Mouse (Mus musculus) small intestine, adult 2 months (tissue): ENCODE measurements around the gene Mfap1b. TPM values are rescaled to one million over a fixed set of nuclear protein-coding genes. Genes with fewer than 3 reads are reported as not detected.

Experiments used
- H3K27ac ChIP-seq: fragments of 200-500 bp; 2 replicates; pipeline ENCODE4 v1.5.1; 2012; ENCODE audit warnings: low read depth, low read length, control low read depth, inconsistent platforms; ENCODE audit not compliant: insufficient read depth
- H3K27me3 ChIP-seq: fragments of 200-500 bp; 2 replicates; pipeline ENCODE4 v1.6.1; 2012; ENCODE audit warnings: mild to moderate bottlenecking, moderate library complexity, low read length, inconsistent platforms; ENCODE audit not compliant: control insufficient read depth, insufficient read depth
- H3K36me3 ChIP-seq: fragments of 200-500 bp; 2 replicates; pipeline ENCODE4 v1.6.1; 2012; ENCODE audit warnings: mild to moderate bottlenecking, low read length, control low read depth, inconsistent platforms; ENCODE audit not compliant: control insufficient read depth, insufficient read depth
- H3K4me1 ChIP-seq: fragments of 200-500 bp; 2 replicates; pipeline ENCODE4 v1.6.1; 2012; ENCODE audit warnings: low read length, inconsistent platforms, mixed read lengths; ENCODE audit not compliant: control insufficient read depth, insufficient read depth, insufficient read length
- H3K4me3 ChIP-seq: fragments of 200-500 bp; 2 replicates; pipeline ENCODE4 v1.5.1; 2012; ENCODE audit warnings: low read depth, mild to moderate bottlenecking, control low read depth, inconsistent platforms, low read length, moderate library complexity
- CTCF ChIP-seq: fragments of 200-500 bp; IDR thresholded peaks from 2 replicates; pipeline ENCODE4 v1.5.1; 2012; ENCODE audit warnings: low read depth, mild to moderate bottlenecking, control low read depth, inconsistent platforms, low read length, moderate library complexity, mixed read lengths; ENCODE audit not compliant: insufficient replicate concordance, insufficient read length; ENCODE audit errors: extremely low read depth
- POLR2A ChIP-seq: fragments of 200-500 bp; IDR thresholded peaks from 2 replicates; pipeline ENCODE4 v1.6.1; 2012; ENCODE audit warnings: low read depth, mild to moderate bottlenecking, control low read depth, inconsistent platforms, low read length, moderate library complexity
- WGBS: fragments of 180-500 bp; shearing (Covaris S2); methylation state at CpG from one replicate; pipeline ENCODE4 v1.1.7; 2018; 5-methylcytosine and 5-hydroxymethylcytosine counted together
- polyA plus RNA-seq: library from polyadenylated mRNA; depleted of rRNA; stranded (reverse); fragments of >200 nt; gene quantifications from 2 replicates; pipeline ENCODE4 v1.2.3, GENCODE M21; 2012

Mfap1b gene
- polyA plus RNA-seq, 1 experiment: 0.66 TPM

DNA sequence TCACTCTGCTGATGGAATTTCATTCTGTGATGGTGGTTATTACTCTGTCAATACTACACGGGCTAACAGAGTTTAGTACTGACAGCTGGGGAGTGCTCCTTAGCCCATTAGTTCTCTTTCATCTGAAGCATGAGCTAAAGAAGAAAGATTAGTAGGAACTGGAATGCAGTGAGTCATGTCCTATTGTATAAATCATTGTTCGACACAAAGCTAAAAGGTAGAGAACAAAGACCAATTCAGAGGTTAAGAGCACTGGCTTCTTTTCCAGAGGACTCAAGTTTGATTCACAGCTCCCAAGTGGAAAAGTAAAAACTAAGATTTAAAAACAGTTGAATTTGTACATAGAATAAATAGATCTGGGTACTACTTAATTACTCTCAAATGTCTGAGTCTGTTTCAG, 13.8 kb downstream of the Mfap1b start:
- H3K4me1 ChIP-seq: no peaks in the 10 kb centered on the region
- H3K27ac ChIP-seq: no peak overlapping the region
- peaks cover 8% of the 10 kb centered on the region; the same call in 1 of the 2 replicates for H3K36me3 ChIP-seq
- TF ChIP-seq POLR2A (no peak), CTCF (no peak)
- no peaks in the 10 kb centered on the region for H3K27me3 ChIP-seq
- H3K4me3 ChIP-seq: no peak overlapping the region
- 55% methylated on average over 2 of the region's 2 CpGs for WGBS

DNA sequence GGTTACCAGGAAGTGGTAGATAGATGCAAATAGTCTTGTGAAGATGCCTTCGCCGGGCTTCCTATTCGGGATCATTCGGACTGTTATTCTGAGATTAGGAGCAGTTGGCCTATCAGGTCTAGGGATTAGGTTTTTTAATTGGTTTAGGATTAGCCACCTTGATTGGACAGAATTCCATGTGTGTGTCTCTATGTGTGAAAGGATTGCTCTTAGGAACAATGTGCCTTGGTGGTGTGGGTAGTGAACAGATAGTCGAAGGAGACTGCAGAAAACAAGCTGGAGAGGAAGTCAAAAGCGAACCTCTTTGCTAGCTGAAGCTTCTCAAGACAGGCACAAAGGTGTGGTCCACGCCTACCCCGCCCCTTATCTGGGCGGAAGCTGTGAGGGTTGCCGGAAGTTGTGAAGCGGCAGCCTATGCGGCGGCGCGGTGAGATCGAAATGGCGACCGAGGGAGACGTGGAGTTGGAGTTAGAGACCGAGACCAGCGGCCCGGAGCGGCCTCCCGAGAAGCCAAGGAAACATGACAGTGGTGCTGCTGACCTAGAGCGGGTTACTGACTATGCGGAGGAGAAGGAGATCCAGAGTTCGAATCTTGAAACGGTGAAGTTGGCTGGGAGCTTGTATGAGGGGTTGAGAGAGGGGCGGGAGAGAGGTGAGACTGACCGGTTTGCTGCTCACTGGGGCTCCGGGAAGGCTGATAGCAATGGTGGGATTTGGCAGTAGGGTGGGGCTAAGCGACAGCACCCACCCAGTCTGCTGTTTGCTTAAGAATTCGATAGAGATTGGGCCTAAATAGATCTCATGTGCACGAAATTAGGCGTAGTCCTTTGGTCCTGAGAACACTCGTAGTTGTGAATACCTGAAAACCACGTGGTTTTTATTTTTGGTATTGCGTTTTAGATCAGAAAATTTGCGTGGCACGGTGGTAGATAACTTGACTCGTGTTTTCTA, 16.9 kb downstream of the Mfap1b start, which contains the start of gene Serinc4:
TSS of gene Serinc4 (minus strand) at position 90 of the 951 bp plus-strand sequence.
- Histone ChIP-seq H3K36me3 (peaks cover 25% of the 10 kb centered on the region), H3K4me1 (0 out of 2 replicates have a peak, but pooled peaks cover 3% of the 10 kb centered on the region), H3K4me3 (peak within 1 kb of the TSS; percentile 92), H3K27me3 (no peaks in the 10 kb centered on the region), H3K27ac (peak within 1 kb of the TSS; percentile 74)
- TF ChIP-seq CTCF (no peak), POLR2A (peak; percentile 76; the same call in 1 of the 2 replicates)
- 1% methylated on average over 41 of the region's 41 CpGs for WGBS

DNA sequence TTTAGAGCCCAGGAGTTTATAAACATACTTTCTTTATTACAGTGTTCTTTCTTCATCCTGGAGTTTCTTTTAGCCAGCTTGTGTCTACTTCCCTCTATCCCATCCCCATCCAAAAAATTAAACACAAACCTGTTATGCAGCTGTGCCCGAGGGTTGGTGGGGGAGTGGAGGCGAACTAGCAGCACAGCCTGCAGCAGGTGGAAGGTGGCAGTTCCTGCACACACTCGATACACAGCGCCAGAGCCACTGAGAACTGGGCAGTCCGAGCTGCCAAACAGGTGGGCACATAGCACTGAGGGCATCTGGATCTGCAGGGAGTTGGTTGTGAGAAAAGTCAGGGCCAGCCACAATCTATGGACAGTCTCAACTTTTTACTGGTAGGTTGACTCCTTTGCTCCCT, 18.3 kb downstream of the Mfap1b start:
- H3K27me3 ChIP-seq: no peaks in the 10 kb centered on the region
- H3K4me1 ChIP-seq: peaks cover 8% of the 10 kb centered on the region; the same call in 1 of the 2 replicates
- peaks cover 32% of the 10 kb centered on the region for H3K36me3 ChIP-seq
- 68% methylated on average over 5 of the region's 5 CpGs for WGBS
- H3K4me3 ChIP-seq: no peak overlapping the region
- TF ChIP-seq CTCF (no peak), POLR2A (no peak)
- H3K27ac ChIP-seq: no peak overlapping the region

DNA sequence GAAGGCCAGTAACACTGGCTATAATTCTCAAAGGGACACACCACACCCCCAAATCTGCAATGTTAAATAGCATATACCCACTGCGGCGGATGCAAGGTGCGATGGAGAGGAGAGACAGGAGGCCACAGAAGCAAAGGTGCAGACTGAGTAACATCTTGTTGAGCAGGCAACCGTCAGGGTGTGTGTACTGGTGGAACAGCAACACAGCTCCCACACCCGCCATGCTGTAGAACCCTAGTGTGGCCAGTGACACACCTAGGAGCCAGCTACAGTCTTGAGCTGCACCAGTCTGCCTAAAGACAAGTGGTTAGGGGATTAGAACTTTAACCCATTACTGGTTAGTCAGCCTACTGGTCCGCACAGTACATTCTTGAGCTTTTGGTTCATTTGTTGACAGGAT, 19.9 kb downstream of the Mfap1b start:
- Histone ChIP-seq H3K4me1 (peaks cover 8% of the 10 kb centered on the region; the same call in 1 of the 2 replicates), H3K36me3 (peaks cover 31% of the 10 kb centered on the region), H3K4me3 (no peak overlapping the region), H3K27ac (no peak overlapping the region), H3K27me3 (no peaks in the 10 kb centered on the region)
- TF ChIP-seq CTCF (no peak), POLR2A (no peak)
- WGBS: 91% methylated on average over 6 of the region's 6 CpGs

DNA sequence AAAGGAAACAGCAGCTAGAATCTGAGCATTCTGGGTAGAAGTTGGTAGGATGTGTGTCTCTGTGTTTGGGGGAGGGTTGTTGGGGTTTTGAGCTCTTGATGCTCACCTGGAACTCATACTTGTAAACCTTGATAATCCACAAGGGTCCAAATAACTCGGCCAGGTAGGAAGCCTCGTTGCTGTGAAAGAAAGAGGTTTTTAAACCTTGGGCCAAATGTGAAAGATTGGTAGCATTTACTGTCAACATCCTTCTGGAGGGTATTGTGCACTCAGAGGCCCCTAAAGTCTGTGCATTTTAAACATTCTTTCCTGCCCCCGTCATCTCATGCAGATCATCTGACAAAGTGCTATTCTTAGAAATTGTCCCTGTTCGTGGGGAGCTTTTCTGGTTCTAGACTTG, 20.9 kb downstream of the Mfap1b start, which contains the start of gene Hypk:
TSS of gene Hypk (plus strand) at position 301 of the 400 bp plus-strand sequence.
- Histone ChIP-seq H3K27ac (no peak within 1 kb of the TSS), H3K4me1 (peaks cover 8% of the 10 kb centered on the region; the same call in 1 of the 2 replicates), H3K36me3 (peaks cover 26% of the 10 kb centered on the region), H3K27me3 (no peaks in the 10 kb centered on the region), H3K4me3 (no peak within 1 kb of the TSS)
- TF ChIP-seq POLR2A: no peak
- TF ChIP-seq CTCF: no peak
- 63% methylated on average over 4 of the region's 4 CpGs for WGBS

DNA sequence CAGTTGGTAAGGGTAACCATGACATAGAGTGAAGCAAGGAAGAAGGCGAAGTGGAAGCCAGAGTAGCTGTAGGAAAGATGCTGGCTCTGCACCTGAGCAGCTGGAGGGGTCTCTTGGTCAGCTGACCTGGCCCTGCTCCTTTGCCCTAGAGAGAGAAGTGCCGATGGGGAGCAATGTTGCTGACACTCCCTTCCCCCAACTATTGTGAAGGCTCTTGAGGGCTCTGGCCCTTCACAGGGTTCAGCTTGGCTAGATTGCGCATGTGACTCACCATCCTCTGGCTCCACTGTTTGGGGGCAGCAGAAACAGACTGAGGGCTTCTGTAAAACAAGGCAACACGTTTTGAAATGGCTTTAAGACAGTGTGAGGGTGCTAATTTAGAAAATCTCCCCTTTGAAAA, 21.5 kb downstream of the Mfap1b start:
- TF ChIP-seq POLR2A: no peak
- no peak for TF ChIP-seq CTCF
- 77% methylated on average over 4 of the region's 4 CpGs for WGBS
- Histone ChIP-seq H3K27ac (no peak overlapping the region), H3K27me3 (no peaks in the 10 kb centered on the region), H3K4me1 (peaks cover 8% of the 10 kb centered on the region; the same call in 1 of the 2 replicates), H3K4me3 (no peak overlapping the region), H3K36me3 (peaks cover 26% of the 10 kb centered on the region)

DNA sequence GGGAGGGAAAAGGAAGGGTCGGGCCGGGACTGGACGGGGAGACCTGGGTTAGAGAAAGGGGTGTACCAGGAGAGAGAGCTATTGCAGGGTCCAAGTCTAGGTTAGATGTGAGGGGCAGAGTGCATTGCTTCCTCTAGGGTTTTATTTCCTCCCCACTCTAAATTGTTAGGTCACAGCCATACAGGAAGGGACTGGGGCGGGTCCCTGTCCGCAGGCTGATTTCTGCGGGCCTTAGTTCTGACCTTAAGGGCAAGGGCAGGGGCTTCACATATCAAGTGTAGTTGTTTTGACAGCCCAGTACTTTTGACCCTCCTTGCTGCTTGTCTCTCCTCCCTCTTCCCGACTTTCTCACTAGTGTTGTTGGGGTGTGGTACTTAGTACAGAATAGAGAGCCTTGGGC, 23.8 kb downstream of the Mfap1b start:
- no peaks in the 10 kb centered on the region for H3K27me3 ChIP-seq
- peak overlapping the region; percentile 93 for H3K27ac ChIP-seq
- peak overlapping the region; percentile 99 for H3K4me3 ChIP-seq
- peaks cover 8% of the 10 kb centered on the region; the same call in 1 of the 2 replicates for H3K4me1 ChIP-seq
- TF ChIP-seq CTCF (no peak), POLR2A (no peak; the same call in 1 of the 2 replicates)
- WGBS: 1% methylated on average over 7 of the region's 7 CpGs
- H3K36me3 ChIP-seq: peaks cover 26% of the 10 kb centered on the region
